Mouse (Mus musculus) hindbrain, embryonic 11.5 days (tissue): ENCODE data around the gene Brsk1. TPM values are rescaled to one million over a fixed set of nuclear protein-coding genes. Genes with fewer than 3 reads are reported as not detected.

Experiments used
- ATAC-seq: fragments of 200-750 bp; cut with Nextera tagmentation; 2 replicates; pipeline ENCODE4 v1.8.0; 2017; ENCODE audit warnings: mild to moderate bottlenecking, moderate TSS enrichment, moderate library complexity; ENCODE audit not compliant: low FRiP score
- DNase-seq: peaks from one replicate; pipeline ENCODE4 v3.0.0-alpha.2; 2015; ENCODE audit warnings: low spot score
- H3K27ac ChIP-seq: fragments of 300-500 bp; sonication (generic); 2 replicates; pipeline ENCODE4 v1.5.1; 2014; ENCODE audit warnings: mild to moderate bottlenecking, low read depth, low read length
- H3K27me3 ChIP-seq: fragments of 300-500 bp; sonication (generic); 2 replicates; pipeline ENCODE4 v1.6.1; 2014; ENCODE audit warnings: mild to moderate bottlenecking, low read length, moderate library complexity, mixed read lengths; ENCODE audit not compliant: control insufficient read depth, insufficient read depth
- H3K36me3 ChIP-seq: fragments of 300-500 bp; sonication (generic); 2 replicates; pipeline ENCODE4 v1.6.1; 2014; ENCODE audit warnings: mild to moderate bottlenecking, low read length, moderate library complexity, mixed read lengths; ENCODE audit not compliant: control insufficient read depth, insufficient read depth
- H3K4me1 ChIP-seq: fragments of 300-500 bp; sonication (generic); replicated peaks from 2 replicates; pipeline ENCODE4 v1.6.1; 2014; ENCODE audit warnings: low read length, mixed read lengths; ENCODE audit not compliant: control insufficient read depth, insufficient read depth
- H3K4me2 ChIP-seq: fragments of 300-500 bp; sonication (generic); replicated peaks from 2 replicates; pipeline ENCODE4 v1.6.1; 2014; ENCODE audit warnings: mild to moderate bottlenecking, low read depth, low read length
- H3K4me3 ChIP-seq: fragments of 300-500 bp; sonication (generic); 2 replicates; pipeline ENCODE4 v1.5.1; 2014; ENCODE audit warnings: low read depth, low read length
- H3K9ac ChIP-seq: fragments of 300-500 bp; sonication (generic); 2 replicates; pipeline ENCODE4 v1.6.1; 2014; ENCODE audit warnings: low read depth, low read length
- H3K9me3 ChIP-seq: fragments of 300-500 bp; sonication (generic); 2 replicates; pipeline ENCODE4 v1.6.1; 2016; ENCODE audit warnings: low read length; ENCODE audit not compliant: control insufficient read depth
- WGBS: fragments of 180-500 bp; shearing (Covaris S2); extraction: QIAGEN DNeasy Blood & Tissue Kit; methylation state at CpG from one replicate; pipeline ENCODE4 v1.1.7; 2014; 5-methylcytosine and 5-hydroxymethylcytosine counted together
- polyA plus RNA-seq: library from polyadenylated mRNA; unstranded; fragments of >200 nt; fragmentation: Nextera tagmentation; extraction: Ambion mirVana; gene quantifications from 2 replicates; pipeline ENCODE4 v1.2.1, GENCODE M21; 2014

Brsk1 gene
- polyA plus RNA-seq, 1 experiment from 2014 or later, result 5.1 TPM

DNA sequence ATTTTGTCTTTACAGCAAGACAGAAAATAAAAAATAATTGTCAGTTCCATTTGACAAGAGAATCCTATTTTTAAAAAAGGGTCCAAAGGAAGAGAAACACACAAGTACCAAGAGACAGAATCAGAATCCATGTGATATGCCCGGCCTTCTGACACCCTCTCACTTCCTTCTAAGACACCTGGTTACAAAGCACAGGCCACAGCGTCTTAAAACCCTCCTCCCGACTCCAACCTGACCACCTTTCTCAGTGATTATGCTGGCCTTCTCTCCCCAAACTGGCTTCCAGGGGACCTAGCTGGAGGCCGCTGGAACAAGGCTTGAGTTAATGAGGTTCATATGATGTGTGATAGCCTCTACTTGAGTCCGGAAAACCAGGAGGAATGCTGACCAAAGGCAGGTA is 37.1 kb upstream of the Brsk1 start:
- Histone ChIP-seq H3K9ac (no peak overlapping the region), H3K9me3 (no peaks in the 10 kb centered on the region), H3K36me3 (no peaks in the 10 kb centered on the region), H3K4me1 (peaks cover 6% of the 10 kb centered on the region), H3K27me3 (no peaks in the 10 kb centered on the region), H3K4me3 (no peak overlapping the region), H3K27ac (no peak overlapping the region), H3K4me2 (no peak overlapping the region)
- no peak for ATAC-seq
- no peak for DNase-seq
- WGBS, result 87% methylated on average over 5 of the region's 5 CpGs

DNA sequence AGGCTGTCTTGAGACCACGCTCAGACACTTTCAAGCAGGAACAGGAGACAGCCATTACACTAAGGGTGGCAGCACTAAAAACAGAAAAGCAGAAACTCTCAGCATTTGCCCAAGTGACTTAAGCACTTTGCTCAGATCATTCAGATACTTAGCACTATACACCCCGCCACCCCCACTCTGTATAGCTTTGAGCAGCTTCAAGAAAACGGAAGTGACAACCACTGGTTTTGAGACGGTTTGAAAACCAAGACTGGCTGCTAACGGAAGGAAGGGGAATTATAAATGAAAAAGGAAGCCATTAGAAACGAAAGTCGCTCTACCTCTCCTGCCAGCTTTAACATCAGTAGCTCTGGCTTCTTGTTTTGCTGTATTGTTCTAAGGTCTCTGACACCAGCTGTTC is 36.6 kb upstream of the Brsk1 start:
- Histone ChIP-seq H3K9ac (no peak overlapping the region), H3K4me3 (no peak overlapping the region), H3K9me3 (no peaks in the 10 kb centered on the region), H3K27me3 (no peaks in the 10 kb centered on the region), H3K4me1 (peaks cover 6% of the 10 kb centered on the region), H3K36me3 (no peaks in the 10 kb centered on the region), H3K27ac (no peak overlapping the region), H3K4me2 (no peak overlapping the region)
- DNase-seq (no peak), ATAC-seq (no peak)
- 91% methylated on average over 7 of the region's 7 CpGs for WGBS

DNA sequence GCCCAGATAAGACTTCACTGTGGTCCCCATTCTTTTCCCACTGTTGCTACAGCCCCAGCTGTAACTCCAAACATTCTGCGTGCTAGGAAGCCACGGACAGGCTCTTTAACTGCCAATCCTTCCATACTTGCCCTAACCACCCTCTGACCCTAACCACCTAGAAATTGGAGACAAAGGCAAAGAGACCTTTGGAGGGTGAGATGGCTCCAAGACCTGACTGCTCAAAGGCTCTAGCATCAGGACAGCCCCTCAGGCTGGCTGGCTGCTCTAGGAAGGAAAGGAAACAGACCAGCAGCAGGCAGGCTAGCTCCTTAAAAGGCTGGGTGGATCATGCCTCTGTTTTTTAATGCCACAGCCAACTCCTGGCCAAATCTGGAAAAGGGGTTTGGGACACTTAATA is 36.2 kb upstream of the Brsk1 start:
- H3K27me3 ChIP-seq, result no peaks in the 10 kb centered on the region
- ATAC-seq (no peak), DNase-seq (no peak)
- no peak overlapping the region for H3K4me3 ChIP-seq
- H3K9me3 ChIP-seq, result no peaks in the 10 kb centered on the region
- no peak overlapping the region for H3K4me2 ChIP-seq
- WGBS, result 81% methylated on average over 2 of the region's 2 CpGs
- no peak overlapping the region for H3K27ac ChIP-seq
- H3K36me3 ChIP-seq, result no peaks in the 10 kb centered on the region
- H3K9ac ChIP-seq, result 0 out of 2 replicates have a peak overlapping the region, but pooled peaks have one; percentile 20
- peaks cover 6% of the 10 kb centered on the region for H3K4me1 ChIP-seq

DNA sequence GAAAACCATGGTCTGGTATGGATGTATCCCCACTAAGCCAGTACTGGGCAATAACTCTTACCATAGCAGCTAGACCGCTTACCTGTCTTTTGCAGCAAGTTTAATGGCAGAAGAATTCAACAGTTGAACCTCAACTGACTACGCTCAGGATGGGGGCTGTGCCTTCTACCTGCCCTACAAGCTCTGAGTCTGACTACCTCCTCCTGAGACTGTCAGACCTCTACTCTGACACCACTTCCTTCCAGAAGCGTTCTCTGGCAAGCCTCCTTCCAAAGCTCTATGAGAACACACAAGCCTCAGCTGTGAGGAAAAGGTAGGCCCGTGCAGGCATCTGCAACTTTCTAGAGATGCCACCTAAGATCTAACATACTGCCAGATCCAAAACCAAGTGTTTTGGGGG is 35.0 kb upstream of the Brsk1 start:
- Histone ChIP-seq H3K9ac (no peak overlapping the region), H3K4me2 (no peak overlapping the region), H3K27me3 (no peaks in the 10 kb centered on the region), H3K9me3 (no peaks in the 10 kb centered on the region), H3K27ac (no peak overlapping the region), H3K36me3 (no peaks in the 10 kb centered on the region), H3K4me3 (no peak overlapping the region), H3K4me1 (peaks cover 7% of the 10 kb centered on the region)
- DNase-seq (no peak), ATAC-seq (no peak)
- WGBS, result 89% methylated on average over 4 of the region's 4 CpGs

DNA sequence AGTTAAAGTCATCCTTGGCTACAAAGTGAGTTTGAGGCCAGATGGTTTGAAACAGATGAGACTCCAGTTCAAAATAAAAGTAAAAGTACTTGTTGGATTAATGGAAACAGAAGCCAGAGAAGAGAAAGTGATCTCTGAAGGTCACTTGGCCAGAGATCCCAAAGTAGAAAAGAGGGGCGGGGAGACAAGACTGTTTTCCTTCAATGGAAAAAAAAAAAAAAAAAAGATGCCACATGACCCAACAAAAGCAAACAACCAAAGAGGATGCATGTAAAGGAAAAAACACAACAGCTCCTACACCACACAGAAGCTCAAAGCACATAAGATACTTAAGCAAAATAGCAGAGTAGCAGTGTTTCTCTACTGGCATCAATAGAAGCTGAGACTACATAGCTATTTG is 34.5 kb upstream of the Brsk1 start:
- ATAC-seq, result no peak
- Histone ChIP-seq H3K36me3 (no peaks in the 10 kb centered on the region), H3K4me1 (peaks cover 8% of the 10 kb centered on the region), H3K9me3 (no peaks in the 10 kb centered on the region), H3K9ac (no peak overlapping the region), H3K4me3 (no peak overlapping the region), H3K4me2 (no peak overlapping the region), H3K27me3 (no peaks in the 10 kb centered on the region), H3K27ac (no peak overlapping the region)
- DNase-seq, result no peak
- 95% methylated on average over 1 of the region's 1 CpGs for WGBS

DNA sequence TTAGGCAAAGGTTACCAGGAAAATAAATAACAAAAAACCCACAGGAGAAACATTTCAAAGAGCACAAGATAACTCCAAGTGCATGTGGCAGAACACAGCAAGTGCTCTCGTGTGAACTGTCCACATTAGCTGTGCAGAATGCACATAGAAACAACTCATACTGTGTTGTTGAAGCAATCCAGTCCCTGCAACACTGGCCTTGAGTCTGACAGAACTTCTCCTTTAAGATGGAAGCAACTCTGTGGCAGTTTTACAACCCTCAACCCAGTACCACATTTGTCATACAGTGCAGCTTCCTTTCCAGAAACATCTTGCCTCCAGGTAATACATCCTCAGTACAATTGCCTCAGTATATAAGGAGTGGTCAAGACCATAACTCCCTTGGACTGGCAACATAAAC is 33.6 kb upstream of the Brsk1 start:
- Histone ChIP-seq H3K9me3 (no peaks in the 10 kb centered on the region), H3K27me3 (no peaks in the 10 kb centered on the region), H3K4me1 (peaks cover 8% of the 10 kb centered on the region), H3K4me2 (0 out of 2 replicates have a peak overlapping the region, but pooled peaks have one; percentile 91), H3K36me3 (no peaks in the 10 kb centered on the region), H3K27ac (no peak overlapping the region), H3K4me3 (no peak overlapping the region; the same call in 1 of the 2 replicates), H3K9ac (no peak overlapping the region)
- 72% methylated on average over 1 of the region's 1 CpGs for WGBS
- ATAC-seq (no peak), DNase-seq (no peak)

DNA sequence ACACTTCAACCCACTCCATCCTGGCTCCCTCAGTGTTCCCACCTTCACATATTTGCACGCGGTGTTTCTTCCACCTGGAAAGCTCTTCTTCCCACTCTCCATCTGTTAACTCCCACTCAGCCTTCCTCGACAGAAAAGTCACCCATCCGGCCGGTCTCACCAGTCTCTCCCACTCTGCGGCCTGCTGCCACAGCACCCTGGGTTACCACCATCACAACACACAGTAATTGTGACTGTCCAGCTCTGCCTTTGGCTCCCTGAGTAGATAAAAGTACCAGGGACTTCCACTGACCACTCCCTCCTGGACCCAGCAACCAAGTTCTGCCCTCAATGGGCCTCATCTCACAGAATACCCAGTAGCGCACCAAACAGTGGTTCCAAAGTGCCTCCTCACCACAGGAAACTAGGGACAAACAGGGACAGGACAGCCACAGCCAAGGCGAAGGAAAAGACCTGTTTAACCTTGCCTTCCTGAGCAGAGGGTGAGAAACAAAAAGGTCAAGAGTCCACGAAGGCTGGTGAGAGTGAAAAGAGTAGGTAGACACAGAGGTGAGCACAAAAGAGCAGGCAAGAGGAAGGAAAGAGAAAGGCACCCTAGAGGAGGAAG is 32.8 kb upstream of the Brsk1 start:
- Histone ChIP-seq H3K9me3 (no peaks in the 10 kb centered on the region), H3K4me3 (peak overlapping the region; percentile 85), H3K36me3 (no peaks in the 10 kb centered on the region), H3K27ac (no peak overlapping the region), H3K9ac (peak overlapping the region; percentile 89), H3K4me1 (peaks cover 8% of the 10 kb centered on the region), H3K27me3 (no peaks in the 10 kb centered on the region), H3K4me2 (peak overlapping the region; percentile 91)
- 57% methylated on average over 9 of the region's 9 CpGs for WGBS
- ATAC-seq (no peak), DNase-seq (no peak)

DNA sequence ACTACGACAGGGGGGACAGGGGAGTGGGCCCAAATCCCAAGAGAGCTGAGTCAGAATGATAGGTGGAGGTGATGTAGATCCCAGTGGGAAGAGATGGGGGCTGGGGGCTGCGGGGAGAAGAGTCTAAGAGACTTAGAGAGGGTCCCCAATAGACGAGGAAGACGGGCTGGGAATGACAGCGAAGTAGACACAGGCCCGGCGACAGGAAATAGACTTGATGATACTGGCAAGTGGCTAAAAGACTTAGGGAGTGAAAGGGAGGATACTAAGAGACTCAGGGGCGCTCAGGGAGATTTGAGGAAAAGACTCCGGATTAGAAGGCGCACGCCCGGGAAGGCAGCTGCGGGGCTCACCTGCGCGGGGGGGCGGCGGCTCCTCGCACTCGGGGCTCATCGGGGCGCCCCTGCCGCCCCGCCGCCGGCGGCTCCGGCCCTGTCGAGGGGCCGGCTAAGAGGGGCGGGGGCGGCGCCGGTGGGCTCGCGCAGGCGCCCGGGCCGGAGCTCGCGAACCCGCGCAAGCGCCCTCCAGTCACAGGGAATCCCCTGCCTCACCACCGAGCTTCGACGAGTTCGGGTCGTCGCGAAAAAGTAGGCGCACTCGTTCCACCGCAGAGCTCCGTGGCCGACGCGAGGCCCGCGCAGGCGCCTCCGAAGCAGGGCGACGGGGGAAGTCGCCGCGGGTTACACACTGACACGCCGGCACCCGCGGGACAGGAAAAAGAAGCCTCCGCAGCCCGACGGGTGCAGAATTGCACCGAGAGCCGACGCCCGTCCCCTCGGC is 32.1 kb upstream of the Brsk1 start:
- peak overlapping the region; percentile 89 for H3K9ac ChIP-seq
- H3K36me3 ChIP-seq, result no peaks in the 10 kb centered on the region
- peaks cover 8% of the 10 kb centered on the region for H3K4me1 ChIP-seq
- H3K4me2 ChIP-seq, result peak overlapping the region; percentile 91
- H3K27me3 ChIP-seq, result no peaks in the 10 kb centered on the region
- no peak for DNase-seq
- H3K4me3 ChIP-seq, result peak overlapping the region; percentile 85
- under 1% methylated on average over 56 of the region's 78 CpGs for WGBS
- H3K27ac ChIP-seq, result peak overlapping the region; percentile 89
- ATAC-seq, result peak; percentile 80
- no peaks in the 10 kb centered on the region for H3K9me3 ChIP-seq
